Mouse (Mus musculus) macrophage (primary cell): Measurements from ENCODE around the gene Insc. TPM values are rescaled to one million over a fixed set of nuclear protein-coding genes. Genes with fewer than 3 reads are reported as not detected.

Experiments
- H3K27ac ChIP-seq: fragments of 350-480 bp; formaldehyde crosslinking; 2 replicates; pipeline ENCODE4 v1.9.0; 2021
- H3K36me3 ChIP-seq: fragments of 350-480 bp; formaldehyde crosslinking; 2 replicates; pipeline ENCODE4 v1.9.0; 2021; ENCODE audit errors: inconsistent target
- H3K4me3 ChIP-seq: fragments of 350-480 bp; formaldehyde crosslinking; 2 replicates; pipeline ENCODE4 v1.9.0; 2021; ENCODE audit errors: inconsistent target
- H3K79me2 ChIP-seq: fragments of 350-480 bp; formaldehyde crosslinking; 2 replicates; pipeline ENCODE4 v1.9.0; 2021; ENCODE audit errors: inconsistent target
- WGBS: methylation state at CpG from one replicate; pipeline ENCODE4 v1.1.7; 2026; ENCODE audit warnings: inconsistent platforms; ENCODE audit not compliant: missing documents; 5-methylcytosine and 5-hydroxymethylcytosine counted together
- polyA plus RNA-seq: library from polyadenylated mRNA; stranded (reverse); fragments of 250-400 nt; gene quantifications from 3 replicates; pipeline ENCODE4 v1.2.4, GENCODE M21; 2018; ENCODE audit warnings: inconsistent platforms

Gene Insc
- polyA plus RNA-seq, 1 experiment from 2014 or later, result not detected

- H3K27ac ChIP-seq, result no peak overlapping the region
- H3K79me2 ChIP-seq, result no peaks in the 10 kb centered on the region
- H3K4me3 ChIP-seq, result no peak overlapping the region
- H3K36me3 ChIP-seq, result no peaks in the 10 kb centered on the region
- WGBS, result 90% methylated on average over 2 of the region's 2 CpGs
Observed at GRCm38 (mm10) chr7:114822736-114823135, 79.2 kb downstream of the Insc start.

- no peaks in the 10 kb centered on the region for H3K36me3 ChIP-seq
- 5% methylated on average over 4 of the region's 4 CpGs for WGBS
- H3K79me2 ChIP-seq, result no peaks in the 10 kb centered on the region
- H3K27ac ChIP-seq, result no peak overlapping the region
- no peak overlapping the region for H3K4me3 ChIP-seq
Observed at GRCm38 (mm10) chr7:114827360-114827759, 83.9 kb downstream of the Insc start.

- Histone ChIP-seq H3K27ac (no peak overlapping the region), H3K36me3 (no peaks in the 10 kb centered on the region), H3K79me2 (no peaks in the 10 kb centered on the region), H3K4me3 (no peak overlapping the region)
- WGBS, result 67% methylated on average over 3 of the region's 3 CpGs
Observed at GRCm38 (mm10) chr7:114832257-114832940, 88.9 kb downstream of the Insc start.

GRCm38 (mm10) chr7:114834504-114834903, 91.0 kb downstream of the Insc start:
- no peak overlapping the region for H3K27ac ChIP-seq
- no peaks in the 10 kb centered on the region for H3K36me3 ChIP-seq
- H3K79me2 ChIP-seq, result no peaks in the 10 kb centered on the region
- H3K4me3 ChIP-seq, result no peak overlapping the region
- WGBS, result 93% methylated on average over 6 of the region's 6 CpGs

GRCm38 (mm10) chr7:114837268-114837667, 93.8 kb downstream of the Insc start:
- WGBS, result 51% methylated on average over 3 of the region's 3 CpGs
- H3K79me2 ChIP-seq, result no peaks in the 10 kb centered on the region
- H3K36me3 ChIP-seq, result no peaks in the 10 kb centered on the region
- H3K4me3 ChIP-seq, result no peak overlapping the region
- H3K27ac ChIP-seq, result no peak overlapping the region

- Histone ChIP-seq H3K36me3 (no peaks in the 10 kb centered on the region), H3K4me3 (no peak overlapping the region), H3K79me2 (no peaks in the 10 kb centered on the region), H3K27ac (no peak overlapping the region)
- 27% methylated on average over 5 of the region's 5 CpGs for WGBS
Observed at GRCm38 (mm10) chr7:114840029-114840745, 96.7 kb downstream of the Insc start.

- Histone ChIP-seq H3K4me3 (no peak overlapping the region), H3K79me2 (no peaks in the 10 kb centered on the region), H3K36me3 (no peaks in the 10 kb centered on the region), H3K27ac (no peak overlapping the region)
- WGBS, result 87% methylated on average over 3 of the region's 3 CpGs
Observed at GRCm38 (mm10) chr7:114842644-114843211, 99.2 kb downstream of the Insc start.

- no peak overlapping the region for H3K27ac ChIP-seq
- H3K36me3 ChIP-seq, result no peaks in the 10 kb centered on the region
- H3K79me2 ChIP-seq, result no peaks in the 10 kb centered on the region
- no peak overlapping the region for H3K4me3 ChIP-seq
- WGBS, result 59% methylated on average over 2 of the region's 2 CpGs
Observed at GRCm38 (mm10) chr7:114847179-114847578, 103.7 kb downstream of the Insc start.

GRCm38 (mm10) chr7:114852387-114852786, 108.9 kb downstream of the Insc start:
- no peaks in the 10 kb centered on the region for H3K79me2 ChIP-seq
- H3K36me3 ChIP-seq, result no peaks in the 10 kb centered on the region
- 96% methylated on average over 3 of the region's 3 CpGs for WGBS
- H3K27ac ChIP-seq, result no peak overlapping the region
- no peak overlapping the region for H3K4me3 ChIP-seq

GRCm38 (mm10) chr7:114854169-114854568, 110.7 kb downstream of the Insc start:
- 67% methylated on average over 2 of the region's 2 CpGs for WGBS
- no peak overlapping the region for H3K27ac ChIP-seq
- no peaks in the 10 kb centered on the region for H3K36me3 ChIP-seq
- no peaks in the 10 kb centered on the region for H3K79me2 ChIP-seq
- no peak overlapping the region for H3K4me3 ChIP-seq

- H3K79me2 ChIP-seq, result no peaks in the 10 kb centered on the region
- H3K27ac ChIP-seq, result no peak overlapping the region
- H3K36me3 ChIP-seq, result no peaks in the 10 kb centered on the region
- 87% methylated on average over 3 of the region's 3 CpGs for WGBS
- no peak overlapping the region for H3K4me3 ChIP-seq
Observed at GRCm38 (mm10) chr7:114860858-114861523, 117.5 kb downstream of the Insc start.

- H3K79me2 ChIP-seq, result no peaks in the 10 kb centered on the region
- H3K36me3 ChIP-seq, result no peaks in the 10 kb centered on the region
- H3K4me3 ChIP-seq, result no peak overlapping the region
- no peak overlapping the region for H3K27ac ChIP-seq
- 60% methylated on average over 3 of the region's 3 CpGs for WGBS
Observed at GRCm38 (mm10) chr7:114873315-114874012, 130.0 kb downstream of the Insc start.

GRCm38 (mm10) chr7:114874032-114874441, 130.5 kb downstream of the Insc start:
- H3K4me3 ChIP-seq, result no peak overlapping the region
- no peaks in the 10 kb centered on the region for H3K36me3 ChIP-seq
- 3% methylated on average over 5 of the region's 6 CpGs for WGBS
- no peaks in the 10 kb centered on the region for H3K79me2 ChIP-seq
- H3K27ac ChIP-seq, result no peak overlapping the region

GRCm38 (mm10) chr7:114874579-114874978, 131.1 kb downstream of the Insc start:
- Histone ChIP-seq H3K79me2 (no peaks in the 10 kb centered on the region), H3K4me3 (no peak overlapping the region), H3K27ac (no peak overlapping the region), H3K36me3 (no peaks in the 10 kb centered on the region)
- WGBS, result 94% methylated on average over 2 of the region's 2 CpGs
